Mouse (Mus musculus) heart, postnatal 10 days (tissue): ENCODE data around the gene Upk3a. TPM values are rescaled to one million over a fixed set of nuclear protein-coding genes. Genes with fewer than 3 reads are reported as not detected.
A peak's percentile ranks its signal among the peaks of the same experiment; 100 is the strongest.

ENCODE experiments used
- DNase-seq, 2 experiments: peaks; one replicate each; pipeline ENCODE4 v3.0.0; 2021
- intact Hi-C: fragments of 180-260 bp; cut with DNase I; formaldehyde crosslinking; loops from one replicate; pipeline ENCODE4 v1.15.1; 2025
- total RNA-seq, 2 experiments: library from RNA; stranded (reverse); gene quantifications; 2 replicates each; pipeline ENCODE4 v1.2.3; 2021

Upk3a gene
- total RNA-seq, 2 experiments from 2014 or later = not detected

DNA sequence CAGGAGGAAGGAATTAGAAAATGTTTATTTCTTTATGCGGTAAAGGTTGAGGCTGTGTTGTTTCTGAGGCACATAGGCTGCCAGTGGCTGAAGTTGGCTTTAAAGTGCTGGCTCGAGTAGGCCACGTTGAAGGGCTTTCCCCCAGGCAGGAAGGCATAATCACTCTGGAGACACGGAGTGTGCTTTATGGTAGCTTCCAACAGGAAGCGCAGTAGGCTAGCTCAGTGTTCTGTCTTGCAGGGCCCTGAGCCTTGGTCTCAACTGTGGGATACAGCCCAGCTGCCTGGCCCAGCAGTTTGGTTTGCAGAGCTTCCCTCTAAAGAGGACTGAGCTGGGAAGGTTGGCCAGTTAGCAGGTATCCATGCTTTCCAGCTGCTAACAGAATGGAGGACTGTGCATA, 26.2 kb downstream of the Upk3a start:
- peak; percentile 20 to 30 for DNase-seq
- intact Hi-C loops = no loop called here

- DNase-seq = no peak
- intact Hi-C loops = no loop called here
Measured at GRCm38 (mm10) chr15:85043761-85044160, 26.8 kb downstream of the Upk3a start.

GRCm38 (mm10) chr15:85046230-85046950, 29.4 kb downstream of the Upk3a start:
- no peak for DNase-seq
- intact Hi-C loops = no loop called here

DNA sequence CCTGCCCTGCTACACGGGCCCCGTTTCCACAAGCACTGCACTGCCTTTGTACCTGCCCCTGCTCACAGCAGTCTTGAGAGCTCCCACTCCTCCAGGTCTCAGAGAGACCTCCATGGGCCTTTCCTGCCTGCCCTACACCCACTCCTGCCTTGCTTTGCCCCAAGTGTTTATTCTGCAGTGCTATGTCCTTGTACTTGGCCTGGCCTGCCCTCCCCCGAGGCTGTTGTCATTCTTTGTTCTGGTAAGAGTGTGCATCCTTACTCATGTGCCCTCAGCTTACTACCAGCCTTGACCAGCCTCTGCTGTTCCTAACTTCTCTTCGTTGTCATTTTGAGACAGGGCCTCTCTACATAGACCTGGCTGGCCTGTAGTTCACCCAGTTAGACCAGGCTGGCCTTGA, 30.9 kb downstream of the Upk3a start:
- intact Hi-C loops = no loop called here
- no peak for DNase-seq

DNA sequence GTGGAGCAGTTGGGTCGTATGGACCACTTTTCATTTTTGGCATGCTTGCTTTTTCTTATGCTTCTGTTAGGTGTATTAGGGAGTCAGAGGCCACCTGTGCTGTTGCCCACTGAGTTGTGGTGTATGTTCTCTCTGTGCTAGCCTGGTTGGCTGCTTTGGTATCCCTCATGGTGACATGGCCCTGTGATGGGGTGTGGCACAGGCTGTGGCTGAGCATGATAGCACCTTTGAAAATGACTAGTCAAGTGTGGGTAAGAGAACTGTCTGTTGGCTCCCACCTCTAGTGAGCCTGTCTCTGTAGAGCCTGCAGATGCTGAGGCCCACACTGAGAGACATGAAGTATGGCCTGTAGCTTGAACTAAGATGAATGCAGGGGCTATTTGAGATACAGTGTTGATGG, 32.8 kb downstream of the Upk3a start:
- DNase-seq = no peak
- intact Hi-C loops = no loop called here

DNA sequence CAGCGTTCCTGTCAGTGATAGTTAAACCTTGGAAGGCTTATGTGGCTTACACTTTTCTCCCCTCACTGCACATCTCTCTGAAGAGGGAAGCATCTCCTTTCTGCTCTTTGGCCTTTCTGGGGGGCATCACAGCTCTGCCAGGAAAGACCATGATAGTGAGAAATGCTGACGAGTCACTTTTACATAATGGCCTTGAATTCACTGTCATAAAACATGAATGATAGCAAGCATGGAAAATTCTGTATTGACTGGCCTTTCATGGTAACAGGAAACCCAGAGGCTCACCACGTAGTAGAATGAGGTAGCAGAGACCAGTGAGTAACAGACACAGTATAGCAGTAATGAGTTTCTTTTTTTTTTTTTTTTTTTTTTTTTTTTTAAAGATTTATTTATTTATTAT, 37.2 kb downstream of the Upk3a start:
- no peak for DNase-seq
- intact Hi-C loops = no loop called here

DNA sequence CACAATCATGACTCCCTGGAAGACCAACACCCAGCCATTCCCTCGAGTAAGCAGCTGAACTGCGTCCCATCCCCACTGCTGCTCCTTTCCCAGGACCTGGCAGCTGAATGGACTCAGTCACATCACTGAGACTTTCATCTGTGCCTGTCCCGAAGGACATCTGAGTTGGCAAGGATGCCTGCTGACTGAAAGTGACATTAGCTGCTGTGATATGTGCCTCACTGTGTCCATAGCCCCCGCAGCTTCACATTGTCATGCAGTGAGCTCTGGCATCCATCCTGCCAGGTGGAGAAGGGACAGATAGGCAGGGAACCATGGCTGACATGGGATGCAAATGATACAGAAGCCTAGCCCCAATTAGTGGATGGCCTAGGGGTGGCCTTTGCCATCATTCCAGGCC, 38.2 kb downstream of the Upk3a start:
- intact Hi-C loops = no loop called here
- DNase-seq = no peak

- DNase-seq = no peak
- intact Hi-C loops = no loop called here
Measured at GRCm38 (mm10) chr15:85063421-85063820, 46.5 kb downstream of the Upk3a start.

GRCm38 (mm10) chr15:85070561-85070960, 53.6 kb downstream of the Upk3a start:
- peak; percentile 51 to 66 for DNase-seq
- intact Hi-C loops = loop anchor here (1.0 kb wide), 1 partner anchor 69 kb away; no protein-coding TSS in a partner anchor

Other genes with a start within 250 kb of the Upk3a start
- 1 to 10 TPM; 2.0 to 2.9 TPM for gene Phf21b, start 161.1 kb upstream of the Upk3a start, total RNA-seq
- gene Gm29666, start 97.1 kb upstream of the Upk3a start, total RNA-seq = under 1 TPM; 0.22 TPM
- gene Nup50, start 93.7 kb upstream of the Upk3a start, total RNA-seq = 10 to 100 TPM; 21.2 to 21.9 TPM
- gene 5031439G07Rik, start 28.6 kb upstream of the Upk3a start, total RNA-seq = 10 to 100 TPM; 22.1 to 25.2 TPM
- 10 to 100 TPM; 10.1 to 10.8 TPM for gene Fam118a, start 11.8 kb downstream of the Upk3a start, total RNA-seq
- under 1 TPM in 1 of 2 experiments, not detected in 1; 0.07 TPM for gene Smc1b, start 114.8 kb downstream of the Upk3a start, total RNA-seq
- not detected for gene Ribc2, start 114.9 kb downstream of the Upk3a start, total RNA-seq
- gene Fbln1, start 188.8 kb downstream of the Upk3a start, total RNA-seq = 10 to 100 TPM; 76.2 to 79.6 TPM